Mouse (Mus musculus) neural tube, embryonic 12.5 days (tissue): ENCODE measurements around the gene Inip. TPM values are rescaled to one million over a fixed set of nuclear protein-coding genes. Genes with fewer than 3 reads are reported as not detected.

Experiments used
- ATAC-seq: fragments of 200-750 bp; cut with Nextera tagmentation; 2 replicates; pipeline ENCODE4 v1.8.0; 2017; ENCODE audit warnings: low read depth, mild to moderate bottlenecking, moderate TSS enrichment, moderate library complexity; ENCODE audit not compliant: low FRiP score
- H3K27ac ChIP-seq: fragments of 300-500 bp; sonication (generic); 2 replicates; pipeline ENCODE4 v1.5.1; 2016
- H3K27me3 ChIP-seq: fragments of 300-500 bp; sonication (generic); replicated peaks from 2 replicates; pipeline ENCODE4 v1.6.1; 2016; ENCODE audit warnings: mild to moderate bottlenecking
- H3K36me3 ChIP-seq: fragments of 300-500 bp; sonication (generic); 2 replicates; pipeline ENCODE4 v1.6.1; 2016; ENCODE audit warnings: mild to moderate bottlenecking
- H3K4me1 ChIP-seq: fragments of 300-500 bp; sonication (generic); 2 replicates; pipeline ENCODE4 v1.6.1; 2016
- H3K4me2 ChIP-seq: fragments of 300-500 bp; sonication (generic); replicated peaks from 2 replicates; pipeline ENCODE4 v1.6.1; 2016; ENCODE audit warnings: mild to moderate bottlenecking
- H3K4me3 ChIP-seq: fragments of 300-500 bp; sonication (generic); 2 replicates; pipeline ENCODE4 v1.5.1; 2016
- H3K9ac ChIP-seq: fragments of 300-500 bp; sonication (generic); 2 replicates; pipeline ENCODE4 v1.6.1; 2016; ENCODE audit warnings: mild to moderate bottlenecking
- H3K9me3 ChIP-seq: fragments of 300-500 bp; sonication (generic); 2 replicates; pipeline ENCODE4 v1.6.1; 2016; ENCODE audit warnings: mild to moderate bottlenecking
- WGBS: fragments of 180-500 bp; shearing (Covaris S2); methylation state at CpG from one replicate; pipeline ENCODE4 v1.1.7; 2016; 5-methylcytosine and 5-hydroxymethylcytosine counted together
- polyA plus RNA-seq: library from polyadenylated mRNA; unstranded; fragments of >200 nt; fragmentation: Nextera tagmentation; extraction: Ambion mirVana; gene quantifications from 2 replicates; pipeline ENCODE4 v1.2.1, GENCODE M21; 2016

The Inip gene
- polyA plus RNA-seq, 1 experiment from 2014 or later = 87.2 TPM

- no peak overlapping the region for H3K27ac ChIP-seq
- no peak overlapping the region for H3K9ac ChIP-seq
- ATAC-seq = no peak
- H3K4me2 ChIP-seq = no peak overlapping the region
- H3K27me3 ChIP-seq = no peaks in the 10 kb centered on the region
- peaks cover 8% of the 10 kb centered on the region for H3K4me1 ChIP-seq
- H3K36me3 ChIP-seq = no peaks in the 10 kb centered on the region
- no peak overlapping the region for H3K4me3 ChIP-seq
- no peaks in the 10 kb centered on the region for H3K9me3 ChIP-seq
- WGBS = 0% methylated on average over 7 of the region's 7 CpGs
Measured at GRCm38 (mm10) chr4:59786661-59787060, 14.7 kb downstream of the Inip start.

- Histone ChIP-seq H3K4me2 (no peak overlapping the region), H3K9me3 (no peaks in the 10 kb centered on the region), H3K27ac (no peak overlapping the region), H3K36me3 (no peaks in the 10 kb centered on the region), H3K4me1 (peaks cover 11% of the 10 kb centered on the region), H3K27me3 (no peaks in the 10 kb centered on the region), H3K9ac (no peak overlapping the region), H3K4me3 (no peak overlapping the region)
- 30% methylated on average over 2 of the region's 2 CpGs for WGBS
- no peak for ATAC-seq
Measured at GRCm38 (mm10) chr4:59785412-59785811, 16.0 kb downstream of the Inip start.

- ATAC-seq = peak; percentile 96
- Histone ChIP-seq H3K4me1 (peaks cover 11% of the 10 kb centered on the region), H3K9me3 (no peaks in the 10 kb centered on the region), H3K9ac (peak overlapping the region; percentile 69), H3K27me3 (no peaks in the 10 kb centered on the region), H3K4me3 (peak overlapping the region; percentile 73), H3K4me2 (peak overlapping the region; percentile 91), H3K36me3 (no peaks in the 10 kb centered on the region), H3K27ac (peak overlapping the region; percentile 15; the same call in 1 of the 2 replicates)
- 1% methylated on average over 36 of the region's 36 CpGs for WGBS
Measured at GRCm38 (mm10) chr4:59783685-59784279, 17.6 kb downstream of the Inip start.

GRCm38 (mm10) chr4:59782853-59783684 lies 18.3 kb downstream of the Inip start:
- peak; percentile 79 for ATAC-seq
- Histone ChIP-seq H3K4me3 (peak overlapping the region; percentile 73), H3K9ac (peak overlapping the region; percentile 69), H3K4me1 (peaks cover 11% of the 10 kb centered on the region), H3K9me3 (no peaks in the 10 kb centered on the region), H3K27ac (peak overlapping the region; percentile 15; the same call in 1 of the 2 replicates), H3K36me3 (no peaks in the 10 kb centered on the region), H3K4me2 (peak overlapping the region; percentile 91), H3K27me3 (no peaks in the 10 kb centered on the region)
- WGBS = under 1% methylated on average over 47 of the region's 47 CpGs

- Histone ChIP-seq H3K27me3 (no peaks in the 10 kb centered on the region), H3K9ac (no peak overlapping the region), H3K9me3 (no peaks in the 10 kb centered on the region), H3K4me2 (no peak overlapping the region), H3K27ac (no peak overlapping the region), H3K4me3 (no peak overlapping the region), H3K36me3 (no peaks in the 10 kb centered on the region), H3K4me1 (peaks cover 11% of the 10 kb centered on the region)
- ATAC-seq = no peak
- 31% methylated on average over 1 of the region's 1 CpGs for WGBS
Measured at GRCm38 (mm10) chr4:59780568-59780967, 20.8 kb downstream of the Inip start.

GRCm38 (mm10) chr4:59777828-59778227 lies 23.6 kb downstream of the Inip start:
- Histone ChIP-seq H3K4me1 (peaks cover 9% of the 10 kb centered on the region), H3K36me3 (peaks cover 13% of the 10 kb centered on the region; the same call in 1 of the 2 replicates), H3K4me3 (no peak overlapping the region), H3K27ac (no peak overlapping the region), H3K4me2 (no peak overlapping the region), H3K27me3 (no peaks in the 10 kb centered on the region), H3K9me3 (no peaks in the 10 kb centered on the region), H3K9ac (no peak overlapping the region)
- WGBS = 83% methylated on average over 3 of the region's 3 CpGs
- no peak for ATAC-seq

GRCm38 (mm10) chr4:59772171-59772879 lies 29.1 kb downstream of the Inip start:
- WGBS = 45% methylated on average over 17 of the region's 17 CpGs
- no peak for ATAC-seq
- Histone ChIP-seq H3K36me3 (peaks cover 41% of the 10 kb centered on the region), H3K4me1 (no peaks in the 10 kb centered on the region), H3K27ac (no peak overlapping the region), H3K4me2 (no peak overlapping the region), H3K27me3 (no peaks in the 10 kb centered on the region), H3K9me3 (no peaks in the 10 kb centered on the region), H3K9ac (no peak overlapping the region), H3K4me3 (no peak overlapping the region)

GRCm38 (mm10) chr4:59767717-59768116 lies 33.7 kb downstream of the Inip start:
- Histone ChIP-seq H3K4me2 (no peak overlapping the region), H3K27ac (no peak overlapping the region), H3K36me3 (peaks cover 28% of the 10 kb centered on the region), H3K27me3 (no peaks in the 10 kb centered on the region), H3K4me1 (peaks cover 15% of the 10 kb centered on the region), H3K4me3 (no peak overlapping the region), H3K9me3 (no peaks in the 10 kb centered on the region), H3K9ac (no peak overlapping the region)
- 88% methylated on average over 2 of the region's 2 CpGs for WGBS
- no peak for ATAC-seq

- H3K4me3 ChIP-seq = no peak overlapping the region
- H3K9ac ChIP-seq = no peak overlapping the region
- no peak overlapping the region for H3K27ac ChIP-seq
- H3K4me1 ChIP-seq = peaks cover 15% of the 10 kb centered on the region
- H3K27me3 ChIP-seq = no peaks in the 10 kb centered on the region
- peaks cover 13% of the 10 kb centered on the region for H3K36me3 ChIP-seq
- peak; percentile 68; the same call in 1 of the 2 replicates for ATAC-seq
- H3K4me2 ChIP-seq = no peak overlapping the region
- WGBS = 23% methylated on average over 7 of the region's 7 CpGs
- no peaks in the 10 kb centered on the region for H3K9me3 ChIP-seq
Measured at GRCm38 (mm10) chr4:59765385-59766005, 35.9 kb downstream of the Inip start.

GRCm38 (mm10) chr4:59764950-59765349 lies 36.4 kb downstream of the Inip start:
- no peak overlapping the region for H3K4me2 ChIP-seq
- H3K4me3 ChIP-seq = no peak overlapping the region
- no peaks in the 10 kb centered on the region for H3K9me3 ChIP-seq
- H3K4me1 ChIP-seq = peaks cover 15% of the 10 kb centered on the region
- H3K36me3 ChIP-seq = peaks cover 7% of the 10 kb centered on the region; the same call in 1 of the 2 replicates
- no peak overlapping the region for H3K9ac ChIP-seq
- WGBS = 80% methylated on average over 7 of the region's 7 CpGs
- no peaks in the 10 kb centered on the region for H3K27me3 ChIP-seq
- ATAC-seq = no peak
- no peak overlapping the region for H3K27ac ChIP-seq

GRCm38 (mm10) chr4:59761365-59761729 lies 40.0 kb downstream of the Inip start:
- Histone ChIP-seq H3K4me2 (no peak overlapping the region), H3K36me3 (no peaks in the 10 kb centered on the region), H3K4me3 (no peak overlapping the region), H3K9ac (no peak overlapping the region), H3K4me1 (peaks cover 15% of the 10 kb centered on the region), H3K9me3 (no peaks in the 10 kb centered on the region), H3K27ac (no peak overlapping the region), H3K27me3 (no peaks in the 10 kb centered on the region)
- WGBS = 80% methylated on average over 4 of the region's 4 CpGs
- no peak for ATAC-seq
